Mouse (Mus musculus): Measurements from ENCODE around the gene Actn3. TPM values are rescaled to one million over a fixed set of nuclear protein-coding genes. Genes with fewer than 3 reads are reported as not detected.
"Not testable (repeated sequence)": the region's sequence is repeated elsewhere in the genome, so short reads cannot be mapped to it uniquely, and the experiment has no call there.

Gene Actn3
- total RNA-seq, 2 experiments from 2014 or later, result 0.07 to 0.25 TPM

GRCm38 (mm10) chr19:4813015-4813414 is 64.7 kb downstream of the Actn3 start:
- no peak for ATAC-seq (ENCODE audit: poor library complexity, severe bottlenecking)

GRCm38 (mm10) chr19:4812334-4812949 is 65.3 kb downstream of the Actn3 start:
- ATAC-seq (ENCODE audit: poor library complexity, severe bottlenecking), result not testable (repeated sequence)

GRCm38 (mm10) chr19:4811909-4812242 is 65.8 kb downstream of the Actn3 start:
- no peak for ATAC-seq (ENCODE audit: poor library complexity, severe bottlenecking)

Other genes starting within 250 kb of the Actn3 start
- not detected in 2 replicates for gene Gm960, start 179.2 kb downstream of the Actn3 start, total RNA-seq (2015)
- gene Gm960, start 179.2 kb downstream of the Actn3 start, total RNA-seq (2017), result not detected in 2 replicates
- gene Sptbn2, start 166.7 kb downstream of the Actn3 start, total RNA-seq (2015), result not detected in 2 replicates
- gene Sptbn2, start 166.7 kb downstream of the Actn3 start, total RNA-seq (2017), result not detected in 2 replicates
- 13.3 and 14.9 TPM in 2 replicates for gene Rbm4b, start 121.4 kb downstream of the Actn3 start, total RNA-seq (2015)
- gene Rbm4b, start 121.4 kb downstream of the Actn3 start, total RNA-seq (2017), result 10.8 and 14.2 TPM in 2 replicates
- 22.5 and 30.0 TPM in 2 replicates for gene Rbm4, start 84.0 kb downstream of the Actn3 start, total RNA-seq (2015)
- 45.2 and 51.7 TPM in 2 replicates for gene Rbm4, start 84.0 kb downstream of the Actn3 start, total RNA-seq (2017)
- 13.2 and 22.5 TPM in 2 replicates for gene Gm21992, start 66.3 kb downstream of the Actn3 start, total RNA-seq (2015)
- 34.1 and 52.3 TPM in 2 replicates for gene Gm21992, start 66.3 kb downstream of the Actn3 start, total RNA-seq (2017)
- gene Rbm14, start 66.3 kb downstream of the Actn3 start, total RNA-seq (2015), result 25.3 and 30.6 TPM in 2 replicates
- 13.1 and 13.8 TPM in 2 replicates for gene Rbm14, start 66.3 kb downstream of the Actn3 start, total RNA-seq (2017)
- 20.0 and 22.0 TPM in 2 replicates for gene Ccs, start 38.6 kb downstream of the Actn3 start, total RNA-seq (2015)
- gene Ccs, start 38.6 kb downstream of the Actn3 start, total RNA-seq (2017), result 24.1 and 26.6 TPM in 2 replicates
- gene Ccdc87, start 38.5 kb downstream of the Actn3 start, total RNA-seq (2015), result not detected in 2 replicates
- gene Ccdc87, start 38.5 kb downstream of the Actn3 start, total RNA-seq (2017), result not detected in 2 replicates
- 0.09 TPM in 1 of 2 replicates, not detected in the other for gene Ctsf, start 22.8 kb downstream of the Actn3 start, total RNA-seq (2015)
- gene Ctsf, start 22.8 kb downstream of the Actn3 start, total RNA-seq (2017), result 0.08 and 0.44 TPM in 2 replicates
- gene Zdhhc24, start 759 bp upstream of the Actn3 start, total RNA-seq (2015), result 5.3 and 5.8 TPM in 2 replicates
- gene Zdhhc24, start 759 bp upstream of the Actn3 start, total RNA-seq (2017), result 7.1 and 7.6 TPM in 2 replicates
- gene Bbs1, start 28.7 kb upstream of the Actn3 start, total RNA-seq (2015), result 0.07 TPM in 1 of 2 replicates, not detected in the other
- gene Bbs1, start 28.7 kb upstream of the Actn3 start, total RNA-seq (2017), result 0.08 and 0.37 TPM in 2 replicates
- gene Dpp3, start 50.4 kb upstream of the Actn3 start, total RNA-seq (2015), result 21.2 and 21.7 TPM in 2 replicates
- 36.1 and 44.4 TPM in 2 replicates for gene Dpp3, start 50.4 kb upstream of the Actn3 start, total RNA-seq (2017)
- gene Peli3, start 65.2 kb upstream of the Actn3 start, total RNA-seq (2015), result 0.49 TPM in 1 of 2 replicates, not detected in the other
- gene Peli3, start 65.2 kb upstream of the Actn3 start, total RNA-seq (2017), result 0.51 and 0.85 TPM in 2 replicates
- 13.4 and 15.9 TPM in 2 replicates for gene Mrpl11, start 84.2 kb upstream of the Actn3 start, total RNA-seq (2015)
- 26.3 and 29.1 TPM in 2 replicates for gene Mrpl11, start 84.2 kb upstream of the Actn3 start, total RNA-seq (2017)
- gene Npas4, start 112.4 kb upstream of the Actn3 start, total RNA-seq (2015), result not detected in 2 replicates
- gene Npas4, start 112.4 kb upstream of the Actn3 start, total RNA-seq (2017), result not detected in 2 replicates
- gene Slc29a2, start 146.0 kb upstream of the Actn3 start, total RNA-seq (2015), result 0.31 and 1.0 TPM in 2 replicates
- gene Slc29a2, start 146.0 kb upstream of the Actn3 start, total RNA-seq (2017), result 0.18 and 3.4 TPM in 2 replicates
- not detected in 2 replicates for gene B4gat1, start 160.9 kb upstream of the Actn3 start, total RNA-seq (2015)
- gene B4gat1, start 160.9 kb upstream of the Actn3 start, total RNA-seq (2017), result 0.62 and 2.2 TPM in 2 replicates
- gene AC124502.3, start 161.0 kb upstream of the Actn3 start, total RNA-seq (2015), result 7.0 and 7.2 TPM in 2 replicates
- gene AC124502.3, start 161.0 kb upstream of the Actn3 start, total RNA-seq (2017), result 3.5 and 4.6 TPM in 2 replicates
- gene Brms1, start 163.4 kb upstream of the Actn3 start, total RNA-seq (2015), result 16.5 and 22.4 TPM in 2 replicates
- gene Brms1, start 163.4 kb upstream of the Actn3 start, total RNA-seq (2017), result 28.5 and 30.4 TPM in 2 replicates
- gene Rin1, start 172.6 kb upstream of the Actn3 start, total RNA-seq (2015), result 0.30 and 0.65 TPM in 2 replicates
- 0.15 and 0.98 TPM in 2 replicates for gene Rin1, start 172.6 kb upstream of the Actn3 start, total RNA-seq (2017)
- 0.13 TPM in 1 of 2 replicates, not detected in the other for gene Cd248, start 190.2 kb upstream of the Actn3 start, total RNA-seq (2015)
- gene Cd248, start 190.2 kb upstream of the Actn3 start, total RNA-seq (2017), result not detected in 2 replicates
- gene Tmem151a, start 207.6 kb upstream of the Actn3 start, total RNA-seq (2015), result not detected in 2 replicates
- gene Tmem151a, start 207.6 kb upstream of the Actn3 start, total RNA-seq (2017), result not detected in 2 replicates
- gene Yif1a, start 210.6 kb upstream of the Actn3 start, total RNA-seq (2015), result 30.6 and 33.4 TPM in 2 replicates
- 8.5 and 14.1 TPM in 2 replicates for gene Yif1a, start 210.6 kb upstream of the Actn3 start, total RNA-seq (2017)
- not detected in 2 replicates for gene Cnih2, start 220.6 kb upstream of the Actn3 start, total RNA-seq (2015)
- gene Cnih2, start 220.6 kb upstream of the Actn3 start, total RNA-seq (2017), result not detected in 2 replicates
- gene Rab1b, start 229.2 kb upstream of the Actn3 start, total RNA-seq (2015), result 67.7 and 77.3 TPM in 2 replicates
- gene Rab1b, start 229.2 kb upstream of the Actn3 start, total RNA-seq (2017), result 120 and 127 TPM in 2 replicates
- 2.1 and 3.2 TPM in 2 replicates for gene Klc2, start 240.7 kb upstream of the Actn3 start, total RNA-seq (2015)
- gene Klc2, start 240.7 kb upstream of the Actn3 start, total RNA-seq (2017), result 2.1 and 4.6 TPM in 2 replicates

Measured in megakaryocyte, adult 5-6 weeks (primary cell).